22 mouse cellular contexts compared by ENCODE assay signal in genomic region chr17:84043102-84043501, GRCm38 (mm10).
DNase-seq lines count a peak whose midpoint lies in the region; ATAC-seq and TF ChIP-seq lines count a peak whose summit lies in the region.
"Had no signal": no experiment of that assay in that cellular context is flagged by ENCODE, and none has a peak within 500 bp of the region (broad histone marks: within the 10 kb centered on the region; RNA-seq: fewer than 3 reads in every experiment).

No protein-coding gene starts in this region.

- no peaks in the 10 kb centered on the region for H3K36me3 ChIP-seq in forebrain, embryonic 10.5 days (replicated peaks)
- no peaks in the 10 kb centered on the region for H3K36me3 ChIP-seq in forebrain, embryonic 13.5 days (ENCODE audit: poor library complexity, severe bottlenecking)
- no peaks in the 10 kb centered on the region for H3K36me3 ChIP-seq in stomach, embryonic 16.5 days (ENCODE audit: control insufficient read depth, insufficient read depth, low read length)
- H3K36me3 ChIP-seq in stomach, postnatal 0 days (ENCODE audit: control insufficient read depth, insufficient read depth, low read length): no peaks in the 10 kb centered on the region
- no peaks in the 10 kb centered on the region for H3K36me3 ChIP-seq in intestine, embryonic 16.5 days (ENCODE audit: control insufficient read depth, insufficient read depth, low read length)
- H3K36me3 ChIP-seq: liver, embryonic 13.5 days; lung, embryonic 15.5 days; neural tube, embryonic 12.5 days had no signal

- no peak overlapping the region for H3K9ac ChIP-seq in forebrain, embryonic 13.5 days
- H3K9ac ChIP-seq in stomach, embryonic 16.5 days (ENCODE audit: low read length): peak overlapping the region; percentile 46
- H3K9ac ChIP-seq in stomach, postnatal 0 days (ENCODE audit: low read length): no peak overlapping the region
- peak overlapping the region; percentile 24; the same call in 1 of the 2 replicates for H3K9ac ChIP-seq in intestine, embryonic 16.5 days (ENCODE audit: low read depth, low read length)
- H3K9ac ChIP-seq: liver, embryonic 13.5 days; lung, embryonic 15.5 days; neural tube, embryonic 12.5 days had no signal

- TF ChIP-seq EP300 in stomach, postnatal 0 days (optimal IDR thresholded peaks at IDR 0.05): no peak

- no peak overlapping the region for H3K4me3 ChIP-seq in forebrain, embryonic 10.5 days
- no peak overlapping the region for H3K4me3 ChIP-seq in forebrain, embryonic 13.5 days
- no peak overlapping the region for H3K4me3 ChIP-seq in stomach, embryonic 16.5 days (replicated peaks; ENCODE audit: low read length)
- H3K4me3 ChIP-seq in stomach, postnatal 0 days (ENCODE audit: low read depth, low read length): no peak overlapping the region
- no peak overlapping the region for H3K4me3 ChIP-seq in intestine, embryonic 16.5 days (ENCODE audit: low read length)
- H3K4me3 ChIP-seq: gastrocnemius, adult 2 months; liver, embryonic 13.5 days; lung, embryonic 15.5 days; megakaryocyte, embryonic 14.5 days; neural tube, embryonic 12.5 days had no signal

- 78% methylated on average over 2 of the region's 2 CpGs for WGBS in forebrain, embryonic 10.5 days
- 84% methylated on average over 2 of the region's 2 CpGs for WGBS in forebrain, embryonic 13.5 days
- 73% methylated on average over 2 of the region's 2 CpGs for WGBS in stomach, embryonic 16.5 days
- 90% methylated on average over 2 of the region's 2 CpGs for WGBS in stomach, postnatal 0 days
- WGBS in intestine, embryonic 16.5 days: 69% methylated on average over 2 of the region's 2 CpGs

- peaks cover 28% of the 10 kb centered on the region for H3K4me1 ChIP-seq in forebrain, embryonic 10.5 days
- H3K4me1 ChIP-seq in forebrain, embryonic 13.5 days: peaks cover 10% of the 10 kb centered on the region; the same call in 1 of the 2 replicates
- H3K4me1 ChIP-seq in stomach, embryonic 16.5 days (ENCODE audit: control insufficient read depth, insufficient read depth, low read length): peaks cover 22% of the 10 kb centered on the region
- peaks cover 6% of the 10 kb centered on the region; the same call in 1 of the 2 replicates for H3K4me1 ChIP-seq in stomach, postnatal 0 days (replicated peaks; ENCODE audit: control insufficient read depth, insufficient read depth)
- peaks cover 29% of the 10 kb centered on the region for H3K4me1 ChIP-seq in intestine, embryonic 16.5 days (ENCODE audit: control insufficient read depth, insufficient read depth, low read length)

- intact Hi-C loops in gastrocnemius, postnatal 14 days (cut with DNase I; ENCODE audit: low total_unique reads): no loop called here

- H3K9me3 ChIP-seq in forebrain, embryonic 10.5 days: peaks cover 9% of the 10 kb centered on the region; the same call in 1 of the 2 replicates
- peaks cover 5% of the 10 kb centered on the region for H3K9me3 ChIP-seq in forebrain, embryonic 13.5 days (replicated peaks)
- H3K9me3 ChIP-seq in stomach, embryonic 16.5 days (replicated peaks; ENCODE audit: control insufficient read depth, low read length): no peaks in the 10 kb centered on the region
- no peaks in the 10 kb centered on the region for H3K9me3 ChIP-seq in stomach, postnatal 0 days (ENCODE audit: control insufficient read depth, low read length)
- peaks cover 6% of the 10 kb centered on the region for H3K9me3 ChIP-seq in intestine, embryonic 16.5 days (ENCODE audit: control insufficient read depth, low read length)
- H3K9me3 ChIP-seq: neural tube, embryonic 12.5 days had no signal

- no peak for ATAC-seq in forebrain, embryonic 13.5 days
- ATAC-seq in stomach, embryonic 16.5 days (ENCODE audit: insufficient read depth, low FRiP score): no peak
- no peak for ATAC-seq in stomach, postnatal 0 days (ENCODE audit: low FRiP score, low TSS enrichment)
- ATAC-seq in intestine, embryonic 16.5 days: no peak
- peak; percentile 62; the same call in 1 of the 2 replicates for ATAC-seq in monocyte, adult 5-6 weeks (replicated peaks; ENCODE audit: insufficient number of reproducible peaks, low FRiP score, low TSS enrichment, poor library complexity, severe bottlenecking)
- ATAC-seq: hindbrain, postnatal 0 days; Patski had no signal

- no peak for DNase-seq in forebrain, embryonic 10.5 days (ENCODE audit: extremely low spot score, low spot score)
- DNase-seq in stomach, postnatal 0 days (ENCODE audit: low spot score): no peak
- no peak for DNase-seq in gastrocnemius, postnatal 14 days
- DNase-seq in gastrocnemius, adult 8-10 months (ENCODE audit: low spot score in 2 of 2): no peak
- DNase-seq: adrenal gland, postnatal 36 days; cerebellum, adult 8-10 months; embryo, embryonic 11 days; kidney, adult 8-10 months; layer of hippocampus, postnatal 36 days; liver, embryonic 13.5 days; right cerebral cortex, postnatal 14 days had no signal

- H3K27ac ChIP-seq in forebrain, embryonic 10.5 days: peak overlapping the region; percentile 80
- H3K27ac ChIP-seq in forebrain, embryonic 13.5 days: no peak overlapping the region
- no peak overlapping the region for H3K27ac ChIP-seq in stomach, embryonic 16.5 days (ENCODE audit: low read length)
- H3K27ac ChIP-seq in stomach, postnatal 0 days (replicated peaks): no peak overlapping the region
- peak overlapping the region; percentile 52; the same call in 1 of the 2 replicates for H3K27ac ChIP-seq in intestine, embryonic 16.5 days (ENCODE audit: low read length)
- H3K27ac ChIP-seq: hindbrain, postnatal 0 days; liver, embryonic 13.5 days; neural tube, embryonic 12.5 days had no signal

- TF ChIP-seq CTCF in stomach, postnatal 0 days (IDR thresholded peaks at IDR 0.05; ENCODE audit: low read depth): no peak

- H3K4me2 ChIP-seq in forebrain, embryonic 13.5 days: no peak overlapping the region
- H3K4me2 ChIP-seq in stomach, embryonic 16.5 days (ENCODE audit: low read depth, low read length): no peak overlapping the region
- H3K4me2 ChIP-seq in stomach, postnatal 0 days (replicated peaks; ENCODE audit: low read depth): no peak overlapping the region
- H3K4me2 ChIP-seq in intestine, embryonic 16.5 days (ENCODE audit: low read depth, low read length): no peak overlapping the region
- H3K4me2 ChIP-seq: heart, embryonic 11.5 days; liver, embryonic 13.5 days; lung, embryonic 15.5 days; neural tube, embryonic 12.5 days had no signal

- H3K27me3 ChIP-seq in forebrain, embryonic 10.5 days (ENCODE audit: poor library complexity, severe bottlenecking): no peaks in the 10 kb centered on the region
- no peaks in the 10 kb centered on the region for H3K27me3 ChIP-seq in forebrain, embryonic 13.5 days
- H3K27me3 ChIP-seq in stomach, embryonic 16.5 days (ENCODE audit: control insufficient read depth, insufficient read depth, low read length): no peaks in the 10 kb centered on the region
- H3K27me3 ChIP-seq in stomach, postnatal 0 days (ENCODE audit: control insufficient read depth, insufficient read depth, low read length): no peaks in the 10 kb centered on the region
- no peaks in the 10 kb centered on the region for H3K27me3 ChIP-seq in intestine, embryonic 16.5 days (replicated peaks; ENCODE audit: control insufficient read depth, insufficient read depth, low read length)
- H3K27me3 ChIP-seq: liver, embryonic 13.5 days; lung, embryonic 15.5 days; neural tube, embryonic 12.5 days; Patski had no signal

Comparison
In these comparisons a context has a peak if more than half of its experiments do, and no peak if none do; other contexts are left out.
1. H3K27ac ChIP-seq: peak in forebrain, embryonic 10.5 days (single experiment) and intestine, embryonic 16.5 days (single experiment); none in forebrain, embryonic 13.5 days (single experiment), stomach, embryonic 16.5 days (single experiment) and stomach, postnatal 0 days (single experiment).
2. H3K9ac ChIP-seq: peak in stomach, embryonic 16.5 days (single experiment) and intestine, embryonic 16.5 days (single experiment); none in forebrain, embryonic 13.5 days (single experiment) and stomach, postnatal 0 days (single experiment).